Mouse (Mus musculus) T-cell, adult 2 months (primary cell): ENCODE data around the gene Map4.
"Not testable (repeated sequence)": the region's sequence is repeated elsewhere in the genome, so short reads cannot be mapped to it uniquely, and the experiment has no call there.

Experiments used
- DNase-seq: peaks from one replicate; pipeline ENCODE4 v3.0.0; 2022; ENCODE audit warnings: low spot score

Gene Map4

DNA sequence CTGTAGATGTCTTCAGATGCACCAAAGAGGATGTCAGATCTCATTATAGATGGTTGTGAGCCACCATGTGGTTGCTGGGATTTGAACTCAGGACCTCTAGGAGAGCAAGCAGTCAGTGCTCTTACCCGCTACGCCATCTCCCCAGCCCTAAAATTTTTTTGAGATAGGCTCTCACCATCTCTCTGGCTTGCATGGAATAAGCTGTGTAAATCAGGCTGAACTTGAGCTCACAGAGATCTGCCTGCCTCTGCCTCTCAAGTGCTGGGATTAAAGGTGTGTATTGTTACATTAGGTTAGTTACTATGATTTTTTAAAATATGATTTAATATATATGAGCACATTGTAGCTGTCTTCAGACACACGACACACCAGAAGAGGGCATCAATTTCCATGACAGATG lies 2.1 kb upstream of the Map4 start:
- no peak for DNase-seq

GRCm38 (mm10) chr9:109930063-109930462 lies 1.2 kb upstream of the Map4 start:
- no peak for DNase-seq

DNA sequence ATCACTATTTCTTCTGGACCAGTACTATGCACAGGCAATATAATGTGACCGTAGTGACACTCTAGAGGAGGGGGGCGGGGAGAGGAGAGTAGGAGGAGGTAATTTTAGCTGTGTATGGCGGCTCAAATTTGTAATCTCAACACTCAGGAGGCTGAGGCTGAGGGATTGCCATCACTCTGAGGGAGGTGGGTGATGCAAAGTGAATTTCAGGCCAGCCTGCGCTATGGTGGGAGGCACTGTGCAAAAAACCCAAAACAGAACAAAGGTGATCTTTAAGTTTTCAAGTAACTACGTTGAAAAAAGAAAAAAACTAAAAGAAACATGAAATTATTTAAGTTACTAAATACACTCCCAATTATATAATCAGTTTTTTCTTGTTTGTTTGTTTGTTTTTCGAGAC lies 508 bp upstream of the Map4 start:
- DNase-seq, result no peak

- DNase-seq, result peak; percentile 20
Measured at GRCm38 (mm10) chr9:109932361-109932755, 1.1 kb downstream of the Map4 start.

GRCm38 (mm10) chr9:109932756-109933375 lies 1.6 kb downstream of the Map4 start:
- DNase-seq, result peak; percentile 12

DNA sequence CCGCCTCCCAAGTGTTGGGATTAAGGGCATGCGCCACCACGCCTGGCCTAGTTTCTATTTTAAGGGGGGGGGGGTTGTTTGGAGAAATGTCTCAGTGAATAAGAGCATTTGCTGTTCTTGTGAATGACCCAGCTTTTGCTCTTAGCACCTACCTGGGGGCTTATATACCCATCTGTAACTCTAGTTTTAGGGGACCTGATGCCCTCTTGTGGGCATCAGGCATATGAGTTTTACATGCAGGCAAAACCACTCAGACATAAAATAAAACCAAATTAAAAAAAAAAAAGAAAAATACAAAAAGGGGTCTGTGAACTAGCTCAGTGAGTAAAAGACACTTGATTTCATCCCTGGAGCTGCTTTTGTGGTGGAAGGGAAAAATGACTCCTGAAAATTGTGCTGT lies 8.1 kb downstream of the Map4 start:
- DNase-seq, result no peak

DNA sequence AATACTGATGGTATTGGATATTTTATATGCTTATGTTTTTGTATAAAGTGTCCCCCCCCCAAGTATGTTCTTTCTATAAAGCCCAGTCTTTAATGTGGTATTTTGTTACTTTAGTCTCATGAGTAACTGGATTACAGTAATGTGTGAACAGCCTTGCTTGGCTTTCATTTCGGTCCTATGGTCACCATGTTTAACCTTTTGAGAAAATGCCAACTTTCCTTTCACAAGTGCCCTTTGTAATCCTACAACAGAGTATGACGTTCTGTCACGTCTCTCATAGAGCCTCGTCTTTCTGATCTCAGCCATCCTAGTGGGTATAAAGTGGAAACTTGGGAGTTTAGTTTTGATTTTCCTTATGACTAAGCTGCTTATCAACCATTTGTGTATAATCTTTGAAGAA lies 11.5 kb downstream of the Map4 start:
- DNase-seq, result no peak

DNA sequence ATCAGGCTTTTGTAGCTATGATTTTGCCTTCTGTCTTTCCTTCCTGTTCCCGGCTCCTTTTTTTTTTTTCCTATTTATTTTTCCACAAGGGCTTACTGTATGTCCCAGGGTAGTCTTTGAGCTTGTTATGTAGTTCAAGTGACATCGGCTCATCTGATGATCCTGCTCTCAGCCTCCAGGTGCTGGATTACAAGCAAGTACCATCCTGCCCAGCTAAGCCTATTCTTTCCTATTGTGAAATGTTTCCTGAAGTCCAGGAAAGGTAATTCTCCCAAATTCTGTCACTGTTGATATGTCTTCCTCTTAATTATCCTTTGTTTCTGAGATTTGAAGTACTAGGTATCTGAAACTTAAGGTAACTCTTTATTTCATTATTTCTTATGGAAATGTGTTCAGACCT lies 13.5 kb downstream of the Map4 start:
- no peak for DNase-seq

DNA sequence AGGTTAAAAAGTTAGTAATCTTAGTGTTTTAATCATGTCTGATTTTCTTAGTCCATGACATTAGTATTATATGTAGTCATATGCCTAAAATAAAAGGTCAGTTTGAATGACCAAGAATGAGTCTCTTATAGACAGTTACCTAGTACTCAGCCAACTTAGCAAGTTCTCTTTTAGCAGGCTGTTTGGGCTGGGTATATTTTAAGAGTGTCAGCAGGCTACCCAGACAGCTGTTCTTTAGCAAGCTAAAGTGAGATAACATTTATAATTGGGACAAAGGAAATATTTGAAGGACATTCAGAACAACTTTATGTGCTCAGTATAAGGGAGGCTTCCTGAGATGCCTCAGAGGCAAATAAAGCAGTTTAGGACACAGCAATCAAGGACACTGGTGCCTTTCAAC lies 17.3 kb downstream of the Map4 start:
- no peak for DNase-seq

DNA sequence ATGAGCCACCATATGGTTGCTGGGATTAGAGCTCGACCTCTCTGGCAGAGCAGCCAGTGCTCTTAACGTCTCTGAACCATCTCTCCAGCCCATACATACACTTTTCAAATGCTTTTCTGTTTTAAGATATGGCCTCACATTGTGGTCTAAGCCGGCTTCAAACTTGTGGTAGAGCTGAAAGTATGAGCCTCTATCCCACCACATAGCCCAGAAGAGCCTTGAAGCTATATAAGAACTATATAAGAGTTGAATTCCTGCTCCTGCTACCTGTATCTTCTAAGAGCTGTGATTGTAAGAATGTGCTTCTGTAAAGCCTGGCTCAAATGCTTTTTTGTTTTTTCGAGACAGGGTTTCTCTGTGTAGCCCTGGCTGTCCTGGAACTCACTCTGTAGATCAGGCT lies 18.5 kb downstream of the Map4 start:
- no peak for DNase-seq

DNA sequence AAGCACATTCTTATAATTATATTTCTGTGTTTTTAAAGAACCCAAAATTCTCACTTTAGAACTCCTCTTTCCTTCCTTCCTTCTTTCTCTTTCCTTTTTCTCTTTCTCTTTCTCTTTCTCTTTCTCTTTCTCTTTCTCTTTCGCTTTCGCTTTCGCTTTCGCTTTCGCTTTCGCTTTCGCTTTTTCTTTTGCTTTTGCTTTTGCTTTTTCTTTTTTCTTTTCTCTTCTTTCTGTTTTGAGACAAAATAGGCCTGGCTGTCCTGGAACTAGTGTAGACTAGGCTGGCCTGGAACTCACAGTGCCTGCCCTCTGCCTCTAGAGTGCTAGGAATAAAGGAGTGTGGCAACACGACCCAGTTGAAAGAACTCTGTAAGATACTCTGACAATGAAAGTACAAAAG lies 22.3 kb downstream of the Map4 start:
- peak; percentile 6 for DNase-seq

DNA sequence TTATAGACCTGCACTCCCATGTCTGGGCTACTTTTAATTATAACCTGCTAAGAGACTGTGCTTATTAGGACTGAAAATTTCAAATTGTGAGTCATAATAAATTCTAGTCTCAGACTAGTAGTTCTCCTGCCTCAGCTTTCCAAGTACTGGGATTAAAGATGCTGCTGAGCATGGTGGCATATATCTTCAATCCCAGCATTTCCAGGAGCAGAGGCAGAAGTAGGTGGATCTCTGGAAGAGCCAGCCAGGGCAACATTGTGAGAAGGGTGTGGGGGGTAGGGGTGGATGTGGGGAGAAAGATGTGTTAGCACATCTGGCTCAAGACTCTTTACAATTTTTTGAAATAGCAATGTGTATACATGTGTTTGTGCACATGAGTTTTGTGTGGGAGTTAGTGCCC lies 23.4 kb downstream of the Map4 start:
- no peak for DNase-seq

GRCm38 (mm10) chr9:109959456-109960150 lies 28.3 kb downstream of the Map4 start:
- no peak for DNase-seq

DNA sequence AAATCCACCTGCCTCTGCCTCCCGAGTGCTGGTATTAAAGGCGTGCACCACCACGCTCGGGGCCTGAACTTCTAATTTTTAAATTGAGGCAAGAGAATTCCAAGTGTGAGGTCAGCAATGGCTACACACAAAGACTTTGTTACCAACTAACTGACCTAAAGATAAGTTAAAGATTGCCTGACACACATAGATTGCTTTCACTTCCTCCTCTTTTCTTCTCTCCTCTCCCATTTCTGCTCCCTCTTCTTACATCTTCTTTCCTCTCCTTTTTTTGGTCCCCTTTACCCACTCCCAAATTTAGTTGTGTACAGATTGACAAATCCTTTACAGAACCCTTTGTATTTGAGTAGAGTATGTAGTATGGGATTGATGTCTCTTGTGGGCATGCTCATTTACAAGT lies 29.3 kb downstream of the Map4 start:
- no peak for DNase-seq

DNA sequence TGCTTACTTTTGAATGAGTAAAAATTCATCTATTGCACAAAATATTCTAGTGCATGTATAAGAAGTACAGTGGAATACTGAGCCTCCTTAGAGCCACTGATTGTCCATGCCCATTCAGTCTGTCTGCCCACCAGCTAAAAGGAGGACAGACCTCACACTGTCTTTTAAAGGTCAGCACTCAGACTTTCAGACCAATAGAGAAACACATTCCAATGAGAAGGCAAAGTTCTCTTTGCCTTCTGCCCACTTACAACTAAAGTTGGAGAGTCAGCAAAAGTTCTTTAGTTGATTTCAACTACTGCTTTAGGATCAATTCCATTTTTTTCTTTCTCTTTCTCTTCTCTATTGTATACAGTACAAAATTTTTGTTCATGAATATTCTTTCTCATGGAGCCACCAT lies 33.5 kb downstream of the Map4 start:
- DNase-seq, result no peak

- no peak for DNase-seq
Measured at GRCm38 (mm10) chr9:109968351-109969116, 37.3 kb downstream of the Map4 start.

DNA sequence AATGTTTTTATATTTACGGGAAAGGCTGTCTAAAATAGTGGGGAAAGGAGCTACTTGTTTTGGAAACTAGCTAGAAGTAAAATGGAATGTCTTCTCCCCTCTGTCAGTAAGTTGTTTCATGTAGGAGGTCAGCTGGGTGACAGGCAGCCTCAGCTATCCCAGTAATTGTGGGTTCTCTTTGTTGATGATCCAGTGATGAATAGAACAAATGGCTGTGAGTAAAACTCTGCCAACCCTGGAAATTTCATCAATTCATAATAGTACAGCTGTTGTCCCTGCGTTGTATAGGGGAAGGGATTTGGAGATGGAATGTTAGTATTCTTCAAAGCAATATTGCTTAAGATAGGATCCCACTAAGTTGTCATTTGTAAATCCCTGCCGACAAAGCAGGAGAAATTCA lies 37.9 kb downstream of the Map4 start:
- no peak for DNase-seq

DNA sequence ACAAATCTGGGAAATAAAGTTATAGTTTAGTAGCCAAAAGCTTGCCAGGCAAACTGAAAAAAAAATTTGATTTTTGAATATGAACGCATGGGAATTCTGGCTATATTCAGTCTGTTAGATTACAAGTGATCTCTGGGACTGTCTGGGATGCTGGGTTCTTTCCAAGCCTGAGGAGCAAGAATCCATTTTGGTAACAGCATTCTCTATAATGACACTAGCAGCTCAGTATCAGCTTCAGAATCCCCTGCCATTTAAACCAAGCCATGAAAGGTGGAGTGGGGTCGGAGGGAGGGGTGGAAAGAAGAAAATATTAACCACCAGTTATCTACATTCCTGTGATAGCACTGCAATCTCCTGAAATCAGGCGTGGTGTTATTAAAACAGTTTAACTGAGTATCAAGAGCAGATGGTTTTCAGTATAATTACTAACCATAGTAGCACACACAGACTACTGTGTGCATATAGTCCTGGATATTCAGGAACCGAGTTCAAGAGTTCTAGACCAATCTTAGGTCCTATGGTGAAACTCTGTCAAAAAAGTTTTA lies 38.6 kb downstream of the Map4 start:
- no peak for DNase-seq

DNA sequence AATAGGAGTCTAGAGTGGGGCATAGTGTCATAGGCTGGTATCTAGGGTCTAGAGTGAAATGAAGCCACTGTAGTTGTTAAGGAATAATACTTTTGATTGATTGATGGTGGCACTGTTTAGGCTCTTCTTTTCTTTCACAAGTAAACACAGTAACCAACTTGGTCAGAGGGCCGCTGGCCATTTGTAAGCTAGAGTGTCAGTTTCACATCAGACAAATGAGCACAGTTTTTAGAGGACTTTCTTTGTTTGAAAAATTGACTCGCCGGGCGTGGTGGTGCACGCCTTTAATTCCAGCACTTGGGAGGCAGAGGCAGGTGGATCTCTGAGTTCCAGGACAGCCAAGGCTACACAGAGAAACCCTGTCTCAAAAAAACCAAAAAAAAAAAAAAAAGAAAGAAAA lies 40.5 kb downstream of the Map4 start:
- not testable (repeated sequence) for DNase-seq

GRCm38 (mm10) chr9:109980223-109980622 lies 49.0 kb downstream of the Map4 start:
- DNase-seq, result not testable (repeated sequence)

DNA sequence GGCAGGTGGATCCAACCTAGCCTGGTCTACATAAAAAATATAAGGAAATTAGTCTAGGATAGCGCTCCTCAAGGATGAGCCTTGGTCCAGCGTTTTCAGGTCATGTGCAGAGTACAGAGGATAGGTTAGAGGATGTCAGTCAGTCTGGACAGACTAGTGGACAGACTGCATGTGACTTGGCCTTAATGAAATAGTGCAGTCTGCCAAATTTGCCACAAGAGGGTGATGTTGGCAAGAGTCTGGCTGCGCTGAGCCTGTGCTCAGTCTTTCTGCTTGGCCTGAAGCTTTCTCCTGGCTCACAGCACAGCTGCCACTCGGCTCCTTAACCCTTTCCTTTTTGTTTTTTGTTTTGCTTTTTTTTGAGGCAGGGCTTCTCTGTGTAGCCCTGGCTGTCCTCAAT lies 54.2 kb downstream of the Map4 start:
- peak; percentile 53 for DNase-seq

- no peak for DNase-seq
Measured at GRCm38 (mm10) chr9:109989084-109989483, 57.8 kb downstream of the Map4 start.

GRCm38 (mm10) chr9:109997441-109997840 lies 66.2 kb downstream of the Map4 start:
- DNase-seq, result no peak
